Mouse (Mus musculus) heart, embryonic 10.5 days (tissue): ENCODE results near the gene Erc2. TPM values are rescaled to one million over a fixed set of nuclear protein-coding genes. Genes with fewer than 3 reads are reported as not detected.

Experiments
- DNase-seq: peaks from one replicate; pipeline ENCODE4 v3.0.0-alpha.2; 2017; ENCODE audit warnings: low spot score
- H3K27ac ChIP-seq: fragments of 300-500 bp; sonication (generic); 2 replicates; pipeline ENCODE4 v1.5.1; 2016; ENCODE audit warnings: mild to moderate bottlenecking
- H3K27me3 ChIP-seq: fragments of 300-500 bp; sonication (generic); 2 replicates; pipeline ENCODE4 v1.6.1; 2016; ENCODE audit warnings: mild to moderate bottlenecking; ENCODE audit not compliant: poor library complexity, insufficient read depth, severe bottlenecking
- H3K36me3 ChIP-seq: fragments of 300-500 bp; sonication (generic); 2 replicates; pipeline ENCODE4 v1.6.1; 2016; ENCODE audit warnings: mild to moderate bottlenecking, moderate library complexity
- H3K4me1 ChIP-seq: fragments of 300-500 bp; sonication (generic); 2 replicates; pipeline ENCODE4 v1.6.1; 2016; ENCODE audit warnings: mild to moderate bottlenecking
- H3K4me3 ChIP-seq: fragments of 300-500 bp; sonication (generic); 2 replicates; pipeline ENCODE4 v1.5.1; 2016; ENCODE audit warnings: mild to moderate bottlenecking, moderate library complexity
- H3K9me3 ChIP-seq: fragments of 300-500 bp; sonication (generic); 2 replicates; pipeline ENCODE4 v1.6.1; 2016; ENCODE audit warnings: mild to moderate bottlenecking, moderate library complexity
- WGBS: fragments of 180-500 bp; shearing (Covaris S2); methylation state at CpG from one replicate; pipeline ENCODE4 v1.1.7; 2016; 5-methylcytosine and 5-hydroxymethylcytosine counted together
- polyA plus RNA-seq: library from polyadenylated mRNA; unstranded; fragments of >200 nt; fragmentation: Nextera tagmentation; extraction: Ambion mirVana; gene quantifications from 2 replicates; pipeline ENCODE4 v1.2.1, GENCODE M21; 2016

The Erc2 gene
- polyA plus RNA-seq, 1 experiment from 2014 or later: 4.8 TPM

GRCm38 (mm10) chr14:27754340-27754739 lies 132.1 kb downstream of the Erc2 start:
- Histone ChIP-seq H3K4me1 (no peaks in the 10 kb centered on the region), H3K4me3 (no peak overlapping the region), H3K27ac (no peak overlapping the region), H3K9me3 (no peaks in the 10 kb centered on the region), H3K36me3 (no peaks in the 10 kb centered on the region), H3K27me3 (no peaks in the 10 kb centered on the region)
- DNase-seq: no peak
- 69% methylated on average over 1 of the region's 1 CpGs for WGBS

- WGBS: 65% methylated on average over 5 of the region's 5 CpGs
- H3K36me3 ChIP-seq: no peaks in the 10 kb centered on the region
- H3K27me3 ChIP-seq: no peaks in the 10 kb centered on the region
- DNase-seq: peak; percentile 48
- H3K4me1 ChIP-seq: no peaks in the 10 kb centered on the region
- H3K9me3 ChIP-seq: no peaks in the 10 kb centered on the region
- H3K27ac ChIP-seq: no peak overlapping the region
- no peak overlapping the region for H3K4me3 ChIP-seq
Observed at GRCm38 (mm10) chr14:27756901-27757300, 134.7 kb downstream of the Erc2 start.

- Histone ChIP-seq H3K4me3 (no peak overlapping the region), H3K4me1 (no peaks in the 10 kb centered on the region), H3K9me3 (no peaks in the 10 kb centered on the region), H3K27me3 (no peaks in the 10 kb centered on the region), H3K27ac (no peak overlapping the region), H3K36me3 (no peaks in the 10 kb centered on the region)
- 71% methylated on average over 1 of the region's 1 CpGs for WGBS
- DNase-seq: no peak
Observed at GRCm38 (mm10) chr14:27758230-27758629, 136.0 kb downstream of the Erc2 start.

- 91% methylated on average over 6 of the region's 6 CpGs for WGBS
- no peaks in the 10 kb centered on the region for H3K4me1 ChIP-seq
- H3K9me3 ChIP-seq: no peaks in the 10 kb centered on the region
- no peaks in the 10 kb centered on the region for H3K36me3 ChIP-seq
- no peak overlapping the region for H3K4me3 ChIP-seq
- H3K27ac ChIP-seq: no peak overlapping the region
- DNase-seq: no peak
- no peaks in the 10 kb centered on the region for H3K27me3 ChIP-seq
Observed at GRCm38 (mm10) chr14:27759069-27759628, 136.9 kb downstream of the Erc2 start.

- WGBS: 79% methylated on average over 9 of the region's 9 CpGs
- no peaks in the 10 kb centered on the region for H3K9me3 ChIP-seq
- no peak for DNase-seq
Observed at GRCm38 (mm10) chr14:27759982-27760381, 137.8 kb downstream of the Erc2 start.

GRCm38 (mm10) chr14:27775367-27775766 lies 153.1 kb downstream of the Erc2 start:
- 73% methylated on average over 5 of the region's 5 CpGs for WGBS
- DNase-seq: no peak
- no peaks in the 10 kb centered on the region for H3K36me3 ChIP-seq
- H3K9me3 ChIP-seq: no peaks in the 10 kb centered on the region
- H3K4me1 ChIP-seq: no peaks in the 10 kb centered on the region
- no peak overlapping the region for H3K27ac ChIP-seq
- H3K27me3 ChIP-seq: no peaks in the 10 kb centered on the region
- no peak overlapping the region for H3K4me3 ChIP-seq

More at GRCm38 (mm10) chr14:27759982-27760381, 137.8 kb downstream of the Erc2 start:
- no peaks in the 10 kb centered on the region for H3K27me3 ChIP-seq
- no peak overlapping the region for H3K4me3 ChIP-seq
- H3K27ac ChIP-seq: no peak overlapping the region
- H3K36me3 ChIP-seq: no peaks in the 10 kb centered on the region
- no peaks in the 10 kb centered on the region for H3K4me1 ChIP-seq

GRCm38 (mm10) chr14:27778503-27778902 lies 156.3 kb downstream of the Erc2 start:
- Histone ChIP-seq H3K27me3 (no peaks in the 10 kb centered on the region), H3K27ac (no peak overlapping the region), H3K36me3 (no peaks in the 10 kb centered on the region), H3K4me3 (no peak overlapping the region), H3K9me3 (no peaks in the 10 kb centered on the region), H3K4me1 (no peaks in the 10 kb centered on the region)
- DNase-seq: peak; percentile 11
- 84% methylated on average over 8 of the region's 8 CpGs for WGBS

GRCm38 (mm10) chr14:27778982-27779701 lies 156.9 kb downstream of the Erc2 start:
- Histone ChIP-seq H3K27me3 (no peaks in the 10 kb centered on the region), H3K4me3 (no peak overlapping the region), H3K9me3 (no peaks in the 10 kb centered on the region), H3K4me1 (no peaks in the 10 kb centered on the region), H3K36me3 (no peaks in the 10 kb centered on the region), H3K27ac (no peak overlapping the region)
- DNase-seq: no peak
- WGBS: 77% methylated on average over 2 of the region's 2 CpGs

GRCm38 (mm10) chr14:27781221-27781620 lies 159.0 kb downstream of the Erc2 start:
- Histone ChIP-seq H3K27me3 (no peaks in the 10 kb centered on the region), H3K36me3 (no peaks in the 10 kb centered on the region), H3K9me3 (no peaks in the 10 kb centered on the region), H3K27ac (no peak overlapping the region), H3K4me1 (no peaks in the 10 kb centered on the region), H3K4me3 (no peak overlapping the region)
- peak; percentile 57 for DNase-seq
- WGBS: 74% methylated on average over 1 of the region's 1 CpGs

- Histone ChIP-seq H3K27ac (no peak overlapping the region), H3K27me3 (no peaks in the 10 kb centered on the region), H3K9me3 (no peaks in the 10 kb centered on the region), H3K4me3 (no peak overlapping the region), H3K4me1 (0 out of 2 replicates have a peak, but pooled peaks cover 8% of the 10 kb centered on the region), H3K36me3 (no peaks in the 10 kb centered on the region)
- no peak for DNase-seq
- WGBS: 78% methylated on average over 4 of the region's 4 CpGs
Observed at GRCm38 (mm10) chr14:27784826-27785225, 162.6 kb downstream of the Erc2 start.

- H3K4me3 ChIP-seq: no peak overlapping the region
- no peaks in the 10 kb centered on the region for H3K27me3 ChIP-seq
- no peak overlapping the region for H3K27ac ChIP-seq
- 75% methylated on average over 2 of the region's 2 CpGs for WGBS
- no peaks in the 10 kb centered on the region for H3K36me3 ChIP-seq
- no peak for DNase-seq
- 0 out of 2 replicates have a peak, but pooled peaks cover 8% of the 10 kb centered on the region for H3K4me1 ChIP-seq
- H3K9me3 ChIP-seq: no peaks in the 10 kb centered on the region
Observed at GRCm38 (mm10) chr14:27785562-27785961, 163.3 kb downstream of the Erc2 start.

- Histone ChIP-seq H3K9me3 (no peaks in the 10 kb centered on the region), H3K4me1 (0 out of 2 replicates have a peak, but pooled peaks cover 8% of the 10 kb centered on the region), H3K27me3 (no peaks in the 10 kb centered on the region), H3K4me3 (no peak overlapping the region), H3K36me3 (no peaks in the 10 kb centered on the region), H3K27ac (no peak overlapping the region)
- DNase-seq: no peak
- WGBS: 71% methylated on average over 6 of the region's 6 CpGs
Observed at GRCm38 (mm10) chr14:27789066-27789898, 167.1 kb downstream of the Erc2 start.
